Mouse (Mus musculus) megakaryocyte, embryonic 14.5 days (primary cell): Measurements from ENCODE around the gene Stk10.

Source experiments
- FLI1 ChIP-seq: IDR thresholded peaks from 2 replicates; pipeline ENCODE4 v1.6.1; 2012; ENCODE audit warnings: low read length, inconsistent platforms, mixed read lengths
- GATA1 ChIP-seq: IDR thresholded peaks from 3 replicates; pipeline ENCODE4 v1.6.1; 2012; ENCODE audit warnings: mixed read lengths, low read length, inconsistent platforms, borderline replicate concordance

DNA sequence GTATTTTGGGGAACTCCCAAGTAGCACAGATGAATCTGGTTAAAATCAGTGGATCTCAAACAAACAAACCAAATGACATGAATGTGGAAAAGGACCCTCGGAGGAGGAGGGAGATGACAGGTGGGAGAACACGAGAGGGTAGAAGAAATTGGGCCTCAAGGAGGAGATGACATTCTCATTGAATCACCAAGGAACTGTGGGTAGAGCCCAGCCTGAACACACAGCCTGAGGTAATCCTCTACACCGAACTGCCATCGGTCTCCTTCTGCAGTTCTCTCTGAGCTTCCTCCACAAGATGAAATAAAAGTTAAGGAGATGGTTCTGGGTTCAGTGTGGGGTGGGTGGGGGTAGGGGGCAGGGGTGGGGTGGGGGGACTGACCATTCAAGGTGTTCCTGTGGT is 6.1 kb upstream of the Stk10 start:
- no peak for TF ChIP-seq GATA1
- TF ChIP-seq FLI1: no peak
